Mouse (Mus musculus) hindbrain, embryonic 13.5 days (tissue): ENCODE measurements around the gene Sntg2. TPM values are rescaled to one million over a fixed set of nuclear protein-coding genes. Genes with fewer than 3 reads are reported as not detected.

Experiments used
- ATAC-seq: fragments of 200-750 bp; cut with Nextera tagmentation; 2 replicates; pipeline ENCODE4 v1.8.0; 2017; ENCODE audit warnings: moderate TSS enrichment; ENCODE audit not compliant: low FRiP score
- H3K27ac ChIP-seq: fragments of 300-500 bp; sonication (generic); 2 replicates; pipeline ENCODE4 v1.5.1; 2015; ENCODE audit warnings: inconsistent platforms, mild to moderate bottlenecking, moderate library complexity
- H3K27me3 ChIP-seq: fragments of 300-500 bp; sonication (generic); 2 replicates; pipeline ENCODE4 v1.6.1; 2015; ENCODE audit warnings: mild to moderate bottlenecking, inconsistent platforms
- H3K36me3 ChIP-seq: fragments of 300-500 bp; sonication (generic); 2 replicates; pipeline ENCODE4 v1.6.1; 2015; ENCODE audit warnings: mild to moderate bottlenecking, inconsistent platforms
- H3K4me1 ChIP-seq: fragments of 300-500 bp; sonication (generic); replicated peaks from 2 replicates; pipeline ENCODE4 v1.6.1; 2015; ENCODE audit warnings: inconsistent platforms
- H3K4me2 ChIP-seq: fragments of 300-500 bp; sonication (generic); 2 replicates; pipeline ENCODE4 v1.6.1; 2015; ENCODE audit warnings: inconsistent platforms, mild to moderate bottlenecking, moderate library complexity
- H3K4me3 ChIP-seq: fragments of 300-500 bp; sonication (generic); 2 replicates; pipeline ENCODE4 v1.5.1; 2015; ENCODE audit warnings: mild to moderate bottlenecking, inconsistent platforms
- H3K9ac ChIP-seq: fragments of 300-500 bp; sonication (generic); 2 replicates; pipeline ENCODE4 v1.6.1; 2015; ENCODE audit warnings: mild to moderate bottlenecking, inconsistent platforms
- H3K9me3 ChIP-seq: fragments of 300-500 bp; sonication (generic); 2 replicates; pipeline ENCODE4 v1.6.1; 2016; ENCODE audit warnings: inconsistent platforms
- WGBS: fragments of 180-500 bp; shearing (Covaris S2); methylation state at CpG from one replicate; pipeline ENCODE4 v1.1.7; 2015; 5-methylcytosine and 5-hydroxymethylcytosine counted together
- polyA plus RNA-seq: library from polyadenylated mRNA; unstranded; fragments of >200 nt; fragmentation: Nextera tagmentation; extraction: Ambion mirVana; gene quantifications from 2 replicates; pipeline ENCODE4 v1.2.1, GENCODE M21; 2015

Sntg2 gene
- polyA plus RNA-seq, 1 experiment from 2014 or later, result 1.4 TPM

- 43% methylated on average over 7 of the region's 7 CpGs for WGBS
- H3K4me1 ChIP-seq, result peaks cover 4% of the 10 kb centered on the region; the same call in 1 of the 2 replicates
- H3K4me3 ChIP-seq, result no peak overlapping the region
- H3K4me2 ChIP-seq, result no peak overlapping the region
- no peak overlapping the region for H3K9ac ChIP-seq
- peak overlapping the region; percentile 60 for H3K27ac ChIP-seq
- no peaks in the 10 kb centered on the region for H3K27me3 ChIP-seq
- peak; percentile 65; the same call in 1 of the 2 replicates for ATAC-seq
- no peaks in the 10 kb centered on the region for H3K9me3 ChIP-seq
- no peaks in the 10 kb centered on the region for H3K36me3 ChIP-seq
These were observed 244.4 kb downstream of the Sntg2 start for GRCm38 (mm10) chr12:30128561-30129410.

Other genes starting within 250 kb of the Sntg2 start
- 0.21 TPM in 1 of 2 replicates, not detected in the other for gene Tpo, start 240.8 kb downstream of the Sntg2 start, polyA plus RNA-seq
- gene Tmem18, start 211.1 kb upstream of the Sntg2 start, polyA plus RNA-seq, result 26.6 and 27.3 TPM in 2 replicates